Mouse (Mus musculus) ES-E14 (cell line): ENCODE measurements at regions not wholly inside any gene's neighbourhood (a gene's known extent, or its start where the extent isn't known, plus 50 kb on each side); places are given as distances from the start of the nearest gene placed in this dataset.

ENCODE experiments used
- DNase-seq: peaks from one replicate; pipeline ENCODE4 v3.0.0-alpha.2; 2013; ENCODE audit warnings: low read depth, low spot score
- H3K27ac ChIP-seq: 2 replicates; pipeline ENCODE4 v1.5.1; 2012; ENCODE audit warnings: low read depth, mild to moderate bottlenecking, low read length, moderate library complexity, mixed read lengths; ENCODE audit not compliant: poor library complexity, insufficient read depth, severe bottlenecking
- H3K36me3 ChIP-seq: 2 replicates; pipeline ENCODE4 v1.6.1; 2012; ENCODE audit warnings: mild to moderate bottlenecking, low read length, moderate library complexity, mixed read lengths; ENCODE audit not compliant: control insufficient read depth, poor library complexity, insufficient read depth, severe bottlenecking
- H3K4me1 ChIP-seq, 2 experiments: fragments of 150-350 bp in 1 of 2; sonication (generic) in 1 of 2; 2 replicates each; pipeline ENCODE4 v1.6.1; 2012; ENCODE audit warnings: low read length in 2 of 2, mild to moderate bottlenecking in 1 of 2, mixed read lengths in 1 of 2; ENCODE audit not compliant: control insufficient read depth in 2 of 2, insufficient read depth in 2 of 2, poor library complexity in 1 of 2
- H3K4me3 ChIP-seq, 2 experiments: fragments of 150-350 bp in 1 of 2; sonication (generic) in 1 of 2; 2 replicates each; pipeline ENCODE4 v1.5.1; 2012; ENCODE audit warnings: low read length in 2 of 2, low read depth in 1 of 2, mild to moderate bottlenecking in 1 of 2, mixed read lengths in 1 of 2; ENCODE audit not compliant: insufficient read depth in 1 of 2, poor library complexity in 1 of 2, severe bottlenecking in 1 of 2
- H3K9ac ChIP-seq: 2 replicates; pipeline ENCODE4 v1.6.1; 2012; ENCODE audit warnings: low read depth, mild to moderate bottlenecking, low read length, mixed read lengths; ENCODE audit not compliant: poor library complexity, insufficient read depth, severe bottlenecking
- H3K9me3 ChIP-seq: fragments of 150-350 bp; sonication (generic); 2 replicates; pipeline ENCODE4 v1.6.1; 2012; ENCODE audit warnings: low read depth, mild to moderate bottlenecking, low read length; ENCODE audit not compliant: control insufficient read depth, insufficient read depth
- CHD2 ChIP-seq: IDR thresholded peaks from 2 replicates; pipeline ENCODE4 v1.6.1; 2014; ENCODE audit warnings: mild to moderate bottlenecking, low read depth, low read length, inconsistent platforms
- HCFC1 ChIP-seq: IDR thresholded peaks from 2 replicates; pipeline ENCODE4 v1.6.1; 2012; ENCODE audit warnings: low read length, inconsistent platforms, borderline replicate concordance; ENCODE audit not compliant: insufficient read depth
- MAFK ChIP-seq: IDR thresholded peaks from 2 replicates; pipeline ENCODE4 v1.6.1; 2014; ENCODE audit warnings: mild to moderate bottlenecking, low read depth, low read length, inconsistent platforms; ENCODE audit not compliant: insufficient read depth
- ZC3H11A ChIP-seq: IDR thresholded peaks from 2 replicates; pipeline ENCODE4 v1.6.1; 2012; ENCODE audit warnings: low read depth, mild to moderate bottlenecking, inconsistent platforms, low read length, borderline replicate concordance
- ZNF384 ChIP-seq: IDR thresholded peaks from 2 replicates; pipeline ENCODE4 v1.6.1; 2012; ENCODE audit warnings: low read depth, low read length, inconsistent platforms
- in situ Hi-C, 2 experiments: fragments of 600-800 bp; cut with MboI; formaldehyde crosslinking; loops; one replicate each; pipeline ENCODE4 v1.15.1; 2025; ENCODE audit warnings: low sequenced_read_pairs in 2 of 2, inconsistent platforms in 1 of 2; ENCODE audit not compliant: unreplicated experiment in 2 of 2

DNA sequence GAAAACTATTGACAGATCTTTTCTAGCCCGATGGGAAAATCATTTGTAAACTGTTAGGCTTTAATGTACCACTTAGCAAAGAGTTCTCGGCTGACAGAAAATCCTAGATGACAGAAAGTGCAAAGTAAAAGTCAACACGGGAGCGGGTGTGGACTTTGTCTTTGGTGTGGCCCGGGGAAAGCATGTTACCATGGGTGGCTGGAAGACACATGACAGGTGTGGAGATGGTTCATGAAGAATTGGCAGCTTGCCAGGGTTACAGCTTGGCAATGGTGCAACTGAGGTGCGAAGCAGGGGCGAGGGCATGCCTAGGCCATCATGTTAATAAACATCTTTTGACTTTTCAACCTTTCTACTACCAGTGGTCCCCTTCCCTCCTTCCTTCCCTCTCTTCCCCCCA lies 68.4 kb upstream of the Pou6f2 start:
- H3K4me3 ChIP-seq = no peak overlapping the region
- no peak overlapping the region for H3K27ac ChIP-seq
- H3K36me3 ChIP-seq = no peaks in the 10 kb centered on the region
- TF ChIP-seq HCFC1 (no peak), CHD2 (no peak), ZNF384 (no peak), ZC3H11A (no peak), MAFK (no peak)
- H3K9ac ChIP-seq = no peak overlapping the region
- peaks cover 0 to 5% of the 10 kb centered on the region in 2 experiments; a peak in 1 of 4 replicates for H3K4me1 ChIP-seq
- DNase-seq = no peak
- in situ Hi-C loops = no loop called here
- no peaks in the 10 kb centered on the region for H3K9me3 ChIP-seq

DNA sequence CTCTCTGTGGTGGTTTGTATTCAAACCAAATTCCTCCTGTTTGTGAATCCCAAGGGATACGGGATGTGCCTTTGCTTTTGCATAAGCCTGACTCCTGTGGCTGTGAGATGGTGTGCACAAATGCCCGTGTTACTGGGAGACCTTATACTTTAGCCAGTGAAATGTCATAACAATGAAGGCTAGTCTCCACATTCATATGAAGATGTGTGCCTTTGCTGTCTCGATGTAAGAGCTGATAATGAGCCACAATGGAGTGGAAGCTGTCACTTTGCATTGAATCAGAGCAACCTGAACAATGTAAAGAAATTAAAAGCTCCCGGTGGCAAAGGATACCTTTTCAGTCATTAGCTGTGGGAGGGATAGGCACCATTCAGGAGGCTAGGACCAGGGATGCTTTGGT lies 64.7 kb upstream of the Pou6f2 start:
- in situ Hi-C loops = no loop called here
- Histone ChIP-seq H3K9me3 (no peaks in the 10 kb centered on the region), H3K4me3 (no peak overlapping the region), H3K27ac (no peak overlapping the region), H3K4me1 (peaks cover 0 to 6% of the 10 kb centered on the region in 2 experiments; a peak in 2 of 4 replicates), H3K9ac (no peak overlapping the region), H3K36me3 (no peaks in the 10 kb centered on the region)
- TF ChIP-seq ZC3H11A = no peak
- no peak for TF ChIP-seq ZNF384
- TF ChIP-seq HCFC1 = no peak
- TF ChIP-seq MAFK = no peak
- no peak for TF ChIP-seq CHD2
- no peak for DNase-seq

DNA sequence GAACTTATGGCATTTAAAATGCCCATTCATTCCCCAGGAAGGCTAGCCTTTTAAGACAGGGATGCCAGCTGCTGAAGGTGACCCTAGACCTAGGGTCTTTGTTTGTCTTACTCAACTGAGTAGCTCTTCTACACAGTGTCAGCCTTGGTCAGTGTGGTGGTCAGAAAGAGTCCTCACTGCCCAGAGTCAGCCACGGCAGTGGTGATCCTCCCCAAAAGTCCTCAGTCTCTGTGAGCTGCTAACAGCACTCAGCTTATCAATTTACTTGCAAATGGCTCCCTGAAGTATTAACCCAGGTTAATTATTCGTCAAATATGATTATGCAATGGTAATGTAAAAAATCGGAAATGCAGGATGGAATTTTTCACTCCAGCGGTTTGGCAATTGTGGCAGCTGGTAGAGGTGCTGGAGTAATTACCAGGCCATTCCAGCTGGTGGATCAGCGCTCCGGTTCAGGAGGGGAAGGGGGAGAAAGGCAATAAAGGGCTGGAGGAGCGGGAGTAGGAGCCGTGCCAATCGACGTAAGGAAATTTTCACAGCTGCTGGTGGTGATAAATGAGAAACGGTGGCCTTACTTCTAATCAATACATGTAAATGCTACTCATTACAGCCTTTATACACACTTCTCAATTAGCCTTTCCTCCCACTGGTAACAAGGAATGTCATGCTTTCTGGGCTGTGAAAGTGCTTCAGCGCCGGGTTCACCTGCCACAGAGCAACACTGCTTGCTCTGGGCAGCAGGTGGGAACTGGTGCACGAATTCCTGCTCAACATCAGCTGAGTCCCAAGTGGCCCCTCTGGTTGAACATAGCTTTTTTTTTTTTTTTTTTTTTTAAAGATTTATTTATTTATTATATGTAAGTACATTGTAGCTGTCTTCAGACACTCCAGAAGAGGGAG lies 60.1 kb upstream of the Pou6f2 start:
- H3K27ac ChIP-seq = no peak overlapping the region
- DNase-seq = no peak
- in situ Hi-C loops = no loop called here

More for the DNA sequence above, 60.1 kb upstream of the Pou6f2 start:
- H3K9ac ChIP-seq = no peak overlapping the region
- peaks cover 0 to 5% of the 10 kb centered on the region in 2 experiments; a peak in 2 of 4 replicates for H3K4me1 ChIP-seq
- TF ChIP-seq MAFK = no peak
- TF ChIP-seq ZNF384 = no peak
- no peak for TF ChIP-seq ZC3H11A
- no peak for TF ChIP-seq CHD2
- no peak for TF ChIP-seq HCFC1
- H3K9me3 ChIP-seq = no peaks in the 10 kb centered on the region
- H3K4me3 ChIP-seq = no peak overlapping the region
- H3K36me3 ChIP-seq = no peaks in the 10 kb centered on the region
